Mouse (Mus musculus): ENCODE measurements around the gene Tas2r110. TPM values are rescaled to one million over a fixed set of nuclear protein-coding genes. Genes with fewer than 3 reads are reported as not detected.

Tas2r110 gene
- total RNA-seq (2021) = not detected
- long read RNA-seq, experiment 1 = 0 reads
- long read RNA-seq, experiment 2 = 0 reads

DNA sequence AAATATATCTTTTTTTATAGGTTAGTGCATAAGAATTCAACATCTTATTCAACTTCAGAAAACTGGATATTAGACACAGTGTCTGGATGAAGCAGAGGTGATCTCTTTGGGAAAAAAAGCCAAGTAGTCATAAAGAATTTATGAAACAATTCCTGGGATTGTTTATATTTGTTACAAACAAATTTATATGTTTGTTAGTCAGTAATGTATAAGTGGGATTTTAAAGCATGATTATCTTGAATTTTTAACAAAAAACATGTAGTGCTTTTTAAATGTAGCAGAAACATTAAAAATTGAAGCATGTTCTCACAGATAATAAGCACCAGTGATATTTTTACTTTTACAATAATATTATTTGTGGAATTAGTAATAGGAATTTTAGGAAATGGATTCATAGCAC lies at the start of gene Tas2r110:
Gene Tas2r110, plus strand, starts transcription at position 301 of the 400 bp plus-strand sequence.
- no peak for DNase-seq (ENCODE audit: low spot score in 2 of 2)

DNA sequence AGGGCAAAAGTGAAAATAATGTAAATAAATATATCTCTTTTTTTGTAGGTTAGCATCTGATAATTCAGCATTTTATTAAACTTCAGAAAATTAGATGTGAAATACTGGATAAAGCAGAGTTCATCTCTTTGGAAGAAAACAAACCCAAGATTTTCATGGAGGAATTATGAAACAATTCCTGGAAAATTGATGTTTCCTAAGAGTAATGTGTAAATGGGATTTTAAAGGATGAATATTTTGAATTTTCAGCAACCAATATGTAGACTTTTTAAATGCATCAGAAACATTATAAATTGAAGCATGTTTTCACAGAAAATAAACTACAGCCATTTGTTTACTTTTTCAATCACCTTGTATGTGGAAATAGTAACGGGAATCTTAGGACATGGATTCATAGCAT lies 21.0 kb upstream of the Tas2r110 start, which contains the start of gene Tas2r123:
Gene Tas2r123, plus strand, starts transcription at position 301 of the 400 bp plus-strand sequence.
- DNase-seq (ENCODE audit: low spot score in 2 of 2) = no peak

DNA sequence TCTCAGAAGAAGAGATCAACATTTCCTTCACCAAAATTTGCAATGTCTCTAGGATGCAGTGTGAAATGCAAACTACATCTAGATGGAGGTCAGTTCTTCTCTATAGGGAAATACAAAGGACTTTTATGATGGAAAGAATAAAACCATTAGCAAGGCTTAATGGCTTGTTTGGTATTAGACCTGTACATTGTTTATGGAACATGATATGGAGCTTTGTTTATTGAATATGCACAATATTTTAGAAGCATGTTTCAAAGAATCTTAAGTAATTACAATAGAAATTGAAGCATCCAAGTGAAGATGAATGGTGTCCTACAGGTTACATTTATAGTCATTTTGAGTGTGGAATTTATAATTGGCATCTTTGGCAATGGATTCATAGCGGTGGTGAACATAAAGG lies 12.7 kb upstream of the Tas2r110 start, which contains the start of gene Tas2r116:
Gene Tas2r116, plus strand, starts transcription at position 301 of the 400 bp plus-strand sequence.
- no peak for DNase-seq (ENCODE audit: low spot score in 2 of 2)

DNA sequence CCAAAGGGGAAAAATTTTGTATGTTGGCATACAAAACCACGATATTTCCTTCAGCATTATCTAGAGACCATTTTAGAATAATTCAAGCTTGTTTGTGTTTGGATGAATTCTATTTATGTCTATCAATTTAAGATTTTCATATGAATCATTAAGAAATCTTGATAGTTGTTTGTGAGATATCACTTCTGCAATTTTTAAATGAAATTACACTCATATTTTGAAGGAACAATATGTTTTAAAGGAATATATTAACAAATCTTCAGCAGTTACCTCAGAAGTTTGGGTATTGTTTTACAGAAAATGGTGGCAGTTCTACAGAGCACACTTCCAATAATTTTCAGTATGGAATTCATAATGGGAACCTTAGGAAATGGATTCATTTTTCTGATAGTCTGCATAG lies 24.9 kb downstream of the Tas2r110 start, which contains the start of gene Tas2r113:
Gene Tas2r113, plus strand, starts transcription at position 301 of the 400 bp plus-strand sequence.
- DNase-seq (ENCODE audit: low spot score in 2 of 2) = no peak

DNA sequence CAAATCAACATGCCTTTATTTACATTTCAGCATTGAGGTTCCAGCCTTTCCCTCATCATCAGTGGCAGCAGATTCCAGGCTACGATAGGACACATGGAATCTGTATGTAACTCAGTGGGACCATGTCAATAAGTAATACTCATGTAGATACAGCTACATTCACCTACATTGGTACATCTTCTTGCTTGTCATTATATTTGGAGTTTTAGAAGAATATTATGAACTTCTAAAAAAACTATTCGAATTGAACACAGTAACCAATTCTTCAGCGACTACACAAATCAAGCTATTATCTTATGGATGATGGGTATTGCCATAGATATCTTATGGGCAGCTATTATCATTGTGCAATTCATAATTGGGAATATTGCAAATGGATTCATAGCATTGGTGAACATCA lies 41.5 kb downstream of the Tas2r110 start, which contains the start of gene Tas2r125:
Gene Tas2r125, plus strand, starts transcription at position 301 of the 400 bp plus-strand sequence.
- no peak for DNase-seq (ENCODE audit: low spot score in 2 of 2)

Other genes with a start within 250 kb of the Tas2r110 start
- not detected for gene A630073D07Rik, start 216.5 kb upstream of the Tas2r110 start, total RNA-seq (2021)
- gene Tas2r120, start 211.1 kb upstream of the Tas2r110 start, total RNA-seq (2021) = not detected
- not detected for gene Tas2r121, start 167.0 kb upstream of the Tas2r110 start, total RNA-seq (2021)
- gene Tas2r122, start 156.1 kb upstream of the Tas2r110 start, total RNA-seq (2021) = not detected
- not detected for gene Tas2r115, start 130.0 kb upstream of the Tas2r110 start, total RNA-seq (2021)
- not detected for gene Tas2r124, start 113.3 kb upstream of the Tas2r110 start, total RNA-seq (2021)
- not detected for gene Tas2r102, start 105.9 kb upstream of the Tas2r110 start, total RNA-seq (2021)
- not detected for gene Tas2r136, start 89.8 kb upstream of the Tas2r110 start, total RNA-seq (2021)
- not detected for gene Tas2r117, start 65.2 kb upstream of the Tas2r110 start, total RNA-seq (2021)
- not detected for gene Tas2r123, start 20.9 kb upstream of the Tas2r110 start, total RNA-seq (2021)
- not detected for gene Tas2r116, start 12.6 kb upstream of the Tas2r110 start, total RNA-seq (2021)
- not detected for gene Tas2r113, start 25.0 kb downstream of the Tas2r110 start, total RNA-seq (2021)
- not detected for gene Tas2r125, start 41.6 kb downstream of the Tas2r110 start, total RNA-seq (2021)
- not detected for gene Tas2r129, start 83.1 kb downstream of the Tas2r110 start, total RNA-seq (2021)
- not detected for gene Tas2r131, start 89.9 kb downstream of the Tas2r110 start, total RNA-seq (2021)
- not detected for gene Tas2r109, start 113.0 kb downstream of the Tas2r110 start, total RNA-seq (2021)
- gene Tas2r103, start 169.1 kb downstream of the Tas2r110 start, total RNA-seq (2021) = not detected
- gene Tas2r140, start 187.8 kb downstream of the Tas2r110 start, total RNA-seq (2021) = not detected
- gene Smim10l1, start 236.9 kb downstream of the Tas2r110 start, total RNA-seq (2021) = 10 to 100 TPM; 54.0 to 54.1 TPM

All from gastrocnemius, postnatal 4 days (tissue).